Mouse (Mus musculus): ENCODE results near the gene BC028528. TPM values are rescaled to one million over a fixed set of nuclear protein-coding genes. Genes with fewer than 3 reads are reported as not detected.

BC028528 gene
- 5.7 and 8.1 TPM in 2 replicates for polyA plus RNA-seq (2012; rRNA removed)

- no peak for TF ChIP-seq POLR2A (IDR thresholded peaks at IDR 0.05; ENCODE audit: low read depth, low read length)
- TF ChIP-seq CTCF (conservative IDR thresholded peaks at IDR 0.05; ENCODE audit: insufficient read depth, insufficient read length, low read depth, low read length) = no peak
- Histone ChIP-seq H3K27ac (ENCODE audit: insufficient read depth, low read depth, low read length) (peak within 1 kb of the TSS; percentile 17), H3K4me3 (ENCODE audit: insufficient read depth, low read depth, low read length) (peak within 1 kb of the TSS; percentile 36), H3K27me3 (replicated peaks; ENCODE audit: control insufficient read depth, insufficient read depth, low read length) (no peaks in the 10 kb centered on the region), H3K36me3 (ENCODE audit: control insufficient read depth, insufficient read depth, low read length) (no peaks in the 10 kb centered on the region), H3K4me1 (ENCODE audit: control insufficient read depth, insufficient read depth, low read length) (peaks cover 9% of the 10 kb centered on the region)
- WGBS = 34% methylated on average over 12 of the region's 12 CpGs
- peak; percentile 47 for DNase-seq
Measured at GRCm38 (mm10) chr3:95891211-95892065, at the start of gene BC028528. Gene BC028528 (minus strand): TSS chr3:95892005.

DNA sequence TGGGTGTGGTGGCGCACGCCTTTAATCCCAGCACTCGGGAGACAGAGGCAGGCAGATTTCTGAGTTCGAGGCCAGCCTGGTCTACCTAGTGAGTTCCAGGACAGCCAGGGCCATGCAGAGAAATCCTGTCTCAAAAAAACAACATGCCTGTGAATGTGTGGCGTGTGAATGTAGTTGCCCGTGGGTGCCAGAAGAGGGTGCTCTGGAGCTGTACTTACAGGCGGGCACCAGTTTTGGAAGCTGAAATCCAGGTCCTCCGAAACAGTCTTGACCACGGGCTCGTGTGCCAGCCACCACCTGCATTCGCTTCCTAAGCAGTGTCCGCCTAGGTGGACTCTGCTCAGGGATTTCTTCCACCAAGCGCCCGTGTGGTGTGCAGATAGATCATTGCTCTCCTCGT, 47.0 kb upstream of the BC028528 start:
- H3K36me3 ChIP-seq (ENCODE audit: control insufficient read depth, insufficient read depth, low read length) = peaks cover 5% of the 10 kb centered on the region; the same call in 1 of the 2 replicates

GRCm38 (mm10) chr3:95938217-95938616, 46.4 kb upstream of the BC028528 start:
- H3K27ac ChIP-seq (ENCODE audit: insufficient read depth, low read depth, low read length) = no peak overlapping the region
- H3K36me3 ChIP-seq (ENCODE audit: control insufficient read depth, insufficient read depth, low read length) = peaks cover 5% of the 10 kb centered on the region; the same call in 1 of the 2 replicates
- WGBS = 95% methylated on average over 8 of the region's 8 CpGs
- H3K27me3 ChIP-seq (replicated peaks; ENCODE audit: control insufficient read depth, insufficient read depth, low read length) = no peaks in the 10 kb centered on the region
- TF ChIP-seq CTCF (conservative IDR thresholded peaks at IDR 0.05; ENCODE audit: insufficient read depth, insufficient read length, low read depth, low read length) (no peak), POLR2A (IDR thresholded peaks at IDR 0.05; ENCODE audit: low read depth, low read length) (no peak)
- H3K4me3 ChIP-seq (ENCODE audit: insufficient read depth, low read depth, low read length) = no peak overlapping the region
- DNase-seq = no peak
- peaks cover 4% of the 10 kb centered on the region for H3K4me1 ChIP-seq (ENCODE audit: control insufficient read depth, insufficient read depth, low read length)

More for the DNA sequence above, 47.0 kb upstream of the BC028528 start:
- peaks cover 4% of the 10 kb centered on the region for H3K4me1 ChIP-seq (ENCODE audit: control insufficient read depth, insufficient read depth, low read length)
- H3K27me3 ChIP-seq (replicated peaks; ENCODE audit: control insufficient read depth, insufficient read depth, low read length) = no peaks in the 10 kb centered on the region
- TF ChIP-seq CTCF (conservative IDR thresholded peaks at IDR 0.05; ENCODE audit: insufficient read depth, insufficient read length, low read depth, low read length) (peak; percentile 54), POLR2A (IDR thresholded peaks at IDR 0.05; ENCODE audit: low read depth, low read length) (no peak)
- DNase-seq = peak; percentile 24
- H3K27ac ChIP-seq (ENCODE audit: insufficient read depth, low read depth, low read length) = no peak overlapping the region
- 94% methylated on average over 15 of the region's 15 CpGs for WGBS
- no peak overlapping the region for H3K4me3 ChIP-seq (ENCODE audit: insufficient read depth, low read depth, low read length)

DNA sequence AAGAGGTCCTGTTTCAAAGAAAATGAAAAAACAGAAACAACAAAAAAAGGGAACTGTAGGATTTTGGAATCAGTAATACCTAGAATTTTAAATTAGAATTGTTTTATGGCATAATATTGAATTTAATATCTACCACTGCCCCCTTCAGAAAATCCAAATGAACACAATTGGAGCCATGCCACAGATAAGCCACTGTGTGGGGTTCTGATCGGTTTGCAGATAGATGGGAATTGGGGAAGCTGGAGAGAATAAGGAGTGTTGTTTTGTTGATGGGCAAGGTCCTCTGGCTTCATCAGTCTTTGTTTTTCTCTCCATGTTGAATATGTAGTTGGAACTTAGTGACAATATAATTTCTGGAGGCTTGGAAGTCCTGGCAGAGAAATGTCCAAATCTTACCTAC, 42.6 kb upstream of the BC028528 start:
- 92% methylated on average over 1 of the region's 1 CpGs for WGBS
- DNase-seq = no peak
- no peak overlapping the region for H3K4me3 ChIP-seq (ENCODE audit: insufficient read depth, low read depth, low read length)
- H3K36me3 ChIP-seq (ENCODE audit: control insufficient read depth, insufficient read depth, low read length) = peaks cover 5% of the 10 kb centered on the region; the same call in 1 of the 2 replicates
- peaks cover 10% of the 10 kb centered on the region for H3K4me1 ChIP-seq (ENCODE audit: control insufficient read depth, insufficient read depth, low read length)
- TF ChIP-seq CTCF (conservative IDR thresholded peaks at IDR 0.05; ENCODE audit: insufficient read depth, insufficient read length, low read depth, low read length) = no peak
- no peak for TF ChIP-seq POLR2A (IDR thresholded peaks at IDR 0.05; ENCODE audit: low read depth, low read length)
- H3K27me3 ChIP-seq (replicated peaks; ENCODE audit: control insufficient read depth, insufficient read depth, low read length) = no peaks in the 10 kb centered on the region
- H3K27ac ChIP-seq (ENCODE audit: insufficient read depth, low read depth, low read length) = no peak overlapping the region

DNA sequence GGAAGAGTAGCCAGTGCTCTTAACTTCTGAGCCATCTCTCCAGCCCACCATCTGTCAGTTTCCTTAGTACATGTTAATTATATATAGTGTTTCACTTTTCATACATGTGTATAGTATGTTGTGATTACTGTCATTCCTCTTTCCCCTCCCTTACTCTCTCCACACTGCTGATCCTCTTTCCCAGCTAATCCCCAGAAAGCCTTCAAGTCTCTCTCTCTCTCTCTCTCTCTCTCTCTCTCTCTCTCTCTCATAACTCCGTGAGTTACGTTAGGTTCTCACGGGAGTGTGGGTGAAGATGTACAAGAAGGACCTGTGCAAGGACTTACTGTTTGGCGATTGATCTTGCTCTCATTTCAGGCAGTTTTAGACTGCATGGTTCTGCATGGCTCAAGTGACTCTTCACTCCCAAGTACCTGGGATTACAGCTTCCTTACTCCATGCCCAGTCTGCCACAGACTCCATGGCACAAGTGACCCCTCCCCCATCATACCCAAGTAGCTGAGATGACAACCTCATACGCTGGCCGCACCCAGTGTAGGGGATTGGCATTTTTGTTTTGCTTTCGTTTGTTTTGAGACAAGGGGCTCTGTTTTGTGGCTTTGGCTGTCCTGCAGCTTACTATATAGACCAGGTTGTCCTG, 41.4 kb upstream of the BC028528 start:
- TF ChIP-seq CTCF (conservative IDR thresholded peaks at IDR 0.05; ENCODE audit: insufficient read depth, insufficient read length, low read depth, low read length) (no peak), POLR2A (IDR thresholded peaks at IDR 0.05; ENCODE audit: low read depth, low read length) (no peak)
- no peaks in the 10 kb centered on the region for H3K27me3 ChIP-seq (replicated peaks; ENCODE audit: control insufficient read depth, insufficient read depth, low read length)
- peaks cover 10% of the 10 kb centered on the region for H3K4me1 ChIP-seq (ENCODE audit: control insufficient read depth, insufficient read depth, low read length)
- H3K27ac ChIP-seq (ENCODE audit: insufficient read depth, low read depth, low read length) = no peak overlapping the region
- no peak overlapping the region for H3K4me3 ChIP-seq (ENCODE audit: insufficient read depth, low read depth, low read length)
- WGBS = 88% methylated on average over 7 of the region's 7 CpGs
- 0 out of 2 replicates have a peak, but pooled peaks cover 1% of the 10 kb centered on the region for H3K36me3 ChIP-seq (ENCODE audit: control insufficient read depth, insufficient read depth, low read length)
- DNase-seq = no peak

DNA sequence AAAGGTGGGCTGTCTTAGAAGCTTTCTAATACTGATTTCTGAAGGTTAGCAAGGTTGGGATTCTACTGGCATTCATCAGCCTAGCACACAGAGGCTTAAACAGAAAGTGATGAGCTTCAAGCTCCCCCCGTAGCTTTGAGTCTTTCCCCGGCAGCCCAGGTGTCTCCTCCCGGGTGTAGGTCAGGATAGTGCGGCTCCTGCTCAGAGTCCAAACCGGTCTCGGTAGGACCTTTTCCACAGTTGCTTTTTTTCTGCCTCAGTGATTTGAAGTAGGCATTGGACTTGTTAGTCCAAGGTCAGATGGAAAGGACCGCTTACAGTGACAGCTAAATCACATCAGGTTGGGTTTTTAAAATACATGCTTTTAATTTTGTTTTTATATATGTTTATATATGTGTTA, 40.8 kb upstream of the BC028528 start:
- WGBS = 44% methylated on average over 7 of the region's 7 CpGs
- peak; percentile 77 for DNase-seq
- Histone ChIP-seq H3K27me3 (replicated peaks; ENCODE audit: control insufficient read depth, insufficient read depth, low read length) (no peaks in the 10 kb centered on the region), H3K27ac (ENCODE audit: insufficient read depth, low read depth, low read length) (no peak overlapping the region; the same call in 1 of the 2 replicates), H3K4me1 (ENCODE audit: control insufficient read depth, insufficient read depth, low read length) (peaks cover 10% of the 10 kb centered on the region), H3K4me3 (ENCODE audit: insufficient read depth, low read depth, low read length) (no peak overlapping the region), H3K36me3 (ENCODE audit: control insufficient read depth, insufficient read depth, low read length) (0 out of 2 replicates have a peak, but pooled peaks cover 1% of the 10 kb centered on the region)
- no peak for TF ChIP-seq CTCF (conservative IDR thresholded peaks at IDR 0.05; ENCODE audit: insufficient read depth, insufficient read length, low read depth, low read length)
- no peak for TF ChIP-seq POLR2A (IDR thresholded peaks at IDR 0.05; ENCODE audit: low read depth, low read length)

DNA sequence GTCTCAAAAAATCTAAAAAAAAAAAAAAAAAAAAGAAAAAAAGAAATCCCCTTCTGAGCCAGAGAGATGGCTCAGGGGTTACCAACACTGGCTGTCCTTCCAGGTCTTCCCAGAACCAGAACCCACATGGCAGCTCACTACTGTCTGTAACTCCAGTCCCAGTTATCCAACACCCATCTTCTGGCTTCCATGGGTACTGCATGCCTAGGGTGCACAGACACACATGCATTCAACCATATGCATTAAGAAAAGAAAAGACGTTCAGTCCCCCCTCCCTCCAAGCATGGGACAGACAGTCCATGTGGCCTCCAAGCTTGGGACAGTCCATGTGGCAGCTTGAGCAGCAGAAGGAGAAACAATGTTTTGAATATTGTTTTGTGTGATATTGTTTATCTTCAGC, 40.4 kb upstream of the BC028528 start:
- H3K4me1 ChIP-seq (ENCODE audit: control insufficient read depth, insufficient read depth, low read length) = peaks cover 10% of the 10 kb centered on the region
- H3K27me3 ChIP-seq (replicated peaks; ENCODE audit: control insufficient read depth, insufficient read depth, low read length) = no peaks in the 10 kb centered on the region
- DNase-seq = peak; percentile 14
- peak overlapping the region; percentile 20; the same call in 1 of the 2 replicates for H3K27ac ChIP-seq (ENCODE audit: insufficient read depth, low read depth, low read length)
- H3K36me3 ChIP-seq (ENCODE audit: control insufficient read depth, insufficient read depth, low read length) = 0 out of 2 replicates have a peak, but pooled peaks cover 1% of the 10 kb centered on the region
- H3K4me3 ChIP-seq (ENCODE audit: insufficient read depth, low read depth, low read length) = no peak overlapping the region
- WGBS = 58% methylated on average over 1 of the region's 1 CpGs
- TF ChIP-seq POLR2A (IDR thresholded peaks at IDR 0.05; ENCODE audit: low read depth, low read length) = no peak
- no peak for TF ChIP-seq CTCF (conservative IDR thresholded peaks at IDR 0.05; ENCODE audit: insufficient read depth, insufficient read length, low read depth, low read length)
